Mouse (Mus musculus) megakaryocyte, adult 5-6 weeks (primary cell): ENCODE measurements around the gene Gm10663. TPM values are rescaled to one million over a fixed set of nuclear protein-coding genes. Genes with fewer than 3 reads are reported as not detected.

Source experiments
- ATAC-seq: 2 replicates; pipeline ENCODE4 v1.8.0; 2016; ENCODE audit warnings: mild to moderate bottlenecking, inconsistent platforms; ENCODE audit not compliant: poor library complexity, severe bottlenecking
- total RNA-seq, 2 experiments: library from RNA; stranded (forward) in 1 of 2; stranded (reverse) in 1 of 2; fragments of 153-499, 151-499 nt in 1 of 2; fragments of 221-1000, 200-1000 nt in 1 of 2; gene quantifications; 2 replicates each; pipeline versions ENCODE4 v1.2.3 to v1.2.4; 2015 to 2017

Gm10663 gene
- total RNA-seq, 2 experiments from 2014 or later: not detected

DNA sequence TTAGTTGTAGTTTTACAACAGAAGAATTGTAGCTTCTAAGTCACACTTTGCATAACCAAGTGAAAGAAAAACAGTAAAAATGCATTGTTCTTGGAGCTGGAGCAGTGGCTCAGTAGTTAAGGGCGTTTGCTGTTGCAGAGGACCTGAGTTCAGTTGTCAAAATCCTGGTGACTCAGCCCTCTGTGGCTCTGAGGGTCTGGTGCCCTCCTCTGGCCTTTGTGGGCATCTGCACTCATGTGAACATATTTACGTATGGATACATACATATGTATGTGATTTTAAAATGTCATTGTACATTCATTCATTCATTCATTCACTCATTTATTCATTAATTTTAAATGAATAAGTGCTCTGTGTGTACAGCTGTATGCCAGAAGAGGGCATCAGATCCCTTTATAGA is 10.8 kb downstream of the Gm10663 start:
- ATAC-seq: no peak

GRCm38 (mm10) chr8:65087711-65088110 is 12.9 kb downstream of the Gm10663 start:
- no peak for ATAC-seq

- no peak for ATAC-seq
Measured at GRCm38 (mm10) chr8:65088120-65088519, 13.3 kb downstream of the Gm10663 start.

GRCm38 (mm10) chr8:65089781-65090180 is 14.9 kb downstream of the Gm10663 start:
- no peak for ATAC-seq

DNA sequence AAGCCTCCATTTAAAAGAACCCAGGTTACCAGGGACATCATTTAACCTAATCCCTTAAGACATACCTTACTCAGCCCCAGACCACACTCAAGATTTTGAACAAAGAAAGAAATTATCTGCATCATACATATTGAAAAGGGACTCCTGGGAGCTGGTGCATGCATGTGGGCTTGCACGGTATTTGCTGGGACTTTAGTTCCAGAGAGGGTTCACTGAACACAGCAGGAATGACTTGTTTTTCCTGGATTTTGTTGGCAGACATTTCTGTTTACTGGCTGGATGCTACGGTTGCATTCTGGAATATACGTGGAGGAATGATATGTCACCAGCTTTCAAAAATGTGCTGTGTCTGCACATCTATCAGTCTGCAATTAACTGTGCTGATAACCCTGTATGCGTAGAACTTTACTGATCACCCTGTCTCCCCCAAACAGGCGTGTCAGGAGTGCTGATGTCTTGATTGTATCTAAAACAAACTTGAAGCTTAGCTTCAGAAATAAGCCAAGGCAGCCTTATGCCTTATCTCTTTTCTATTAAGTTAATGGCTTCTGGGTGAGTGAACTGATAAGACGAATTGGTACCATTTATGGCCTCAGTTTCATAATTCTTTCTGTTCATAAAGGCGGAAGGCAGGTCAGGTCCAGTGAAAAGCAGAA is 23.1 kb downstream of the Gm10663 start:
- ATAC-seq: no peak

DNA sequence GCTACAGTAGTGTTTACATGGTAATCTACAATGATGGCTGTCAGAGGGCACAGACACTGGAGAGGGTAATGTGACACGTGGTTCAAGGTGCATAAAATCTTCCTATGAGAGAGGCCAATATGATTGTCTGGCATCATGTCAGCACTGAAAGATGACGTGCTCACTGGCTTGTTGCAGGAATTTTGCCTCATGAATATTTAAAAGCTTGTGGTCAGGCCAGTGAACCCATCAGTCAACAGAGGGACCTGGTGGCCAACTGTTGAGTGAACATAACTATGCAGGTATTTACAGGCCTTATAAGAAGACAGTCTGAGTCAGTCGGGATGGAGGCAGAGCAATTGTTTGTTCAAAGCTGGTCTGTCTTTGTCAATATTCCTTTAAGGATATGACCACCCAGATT is 24.9 kb downstream of the Gm10663 start:
- ATAC-seq: no peak

GRCm38 (mm10) chr8:65103632-65104031 is 28.8 kb downstream of the Gm10663 start:
- no peak for ATAC-seq

GRCm38 (mm10) chr8:65104041-65104440 is 29.2 kb downstream of the Gm10663 start:
- no peak for ATAC-seq

GRCm38 (mm10) chr8:65107936-65108718 is 33.3 kb downstream of the Gm10663 start:
- ATAC-seq: no peak

- no peak for ATAC-seq
Measured at GRCm38 (mm10) chr8:65108936-65109335, 34.1 kb downstream of the Gm10663 start.

DNA sequence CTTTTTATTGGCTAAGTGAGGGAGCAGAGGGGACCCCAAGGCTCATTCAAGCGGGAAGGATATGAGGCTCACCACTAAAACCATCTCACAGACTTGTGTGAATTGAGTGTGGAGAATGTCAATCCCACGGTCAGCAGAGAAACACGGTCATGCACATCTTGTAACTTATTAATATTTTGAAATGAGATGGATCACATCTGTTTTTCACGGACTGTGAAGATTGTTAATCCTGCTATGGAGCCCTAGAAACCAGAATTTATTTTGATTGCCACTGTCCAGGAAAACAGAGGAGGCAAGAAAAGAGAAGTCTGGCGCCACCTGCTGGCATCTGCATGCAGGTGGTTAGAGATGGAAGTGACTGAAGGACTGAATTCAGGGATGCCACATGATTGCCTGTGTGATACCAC is 35.5 kb downstream of the Gm10663 start:
- peak; percentile 56; the same call in 1 of the 2 replicates for ATAC-seq

- ATAC-seq: no peak
Measured at GRCm38 (mm10) chr8:65112092-65112491, 37.3 kb downstream of the Gm10663 start.

DNA sequence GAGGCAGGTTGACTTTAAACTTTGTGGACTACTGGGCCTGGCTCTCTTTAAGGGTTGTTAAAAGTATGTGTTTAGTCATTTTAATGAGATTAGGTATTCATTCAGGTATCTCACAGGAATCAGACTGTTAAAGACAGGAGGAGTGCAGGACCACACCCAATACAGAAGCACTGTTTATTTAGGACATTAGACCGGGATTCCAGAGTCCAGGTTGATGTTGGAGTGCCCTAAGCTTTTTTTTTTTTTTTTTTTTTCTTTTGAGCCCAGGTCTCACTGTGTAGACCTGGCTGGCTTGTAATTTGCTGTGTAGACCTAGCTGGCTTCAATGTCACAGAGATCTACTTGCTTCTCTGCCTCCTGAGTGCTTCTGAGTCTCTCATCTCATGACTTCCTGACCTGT is 51.2 kb downstream of the Gm10663 start:
- ATAC-seq: no peak

- no peak for ATAC-seq
Measured at GRCm38 (mm10) chr8:65126454-65126853, 51.6 kb downstream of the Gm10663 start.

Other genes starting within 250 kb of the Gm10663 start
- gene Klhl2, start 225.0 kb upstream of the Gm10663 start, total RNA-seq (2015): 17.5 and 18.8 TPM in 2 replicates
- gene Klhl2, start 225.0 kb upstream of the Gm10663 start, total RNA-seq (2017): 20.9 and 23.1 TPM in 2 replicates
- gene Tmem192, start 127.8 kb upstream of the Gm10663 start, total RNA-seq (2015): 39.3 and 41.4 TPM in 2 replicates
- gene Tmem192, start 127.8 kb upstream of the Gm10663 start, total RNA-seq (2017): 18.1 and 22.8 TPM in 2 replicates
- gene Trim75, start 87.2 kb upstream of the Gm10663 start, total RNA-seq (2015): not detected in 2 replicates
- not detected in 2 replicates for gene Trim75, start 87.2 kb upstream of the Gm10663 start, total RNA-seq (2017)
- gene Trim61, start 56.5 kb upstream of the Gm10663 start, total RNA-seq (2015): not detected in 2 replicates
- not detected in 2 replicates for gene Trim61, start 56.5 kb upstream of the Gm10663 start, total RNA-seq (2017)
- not detected in 2 replicates for gene Trim60, start 56.4 kb upstream of the Gm10663 start, total RNA-seq (2015)
- not detected in 2 replicates for gene Trim60, start 56.4 kb upstream of the Gm10663 start, total RNA-seq (2017)
- gene Apela, start 37.7 kb upstream of the Gm10663 start, total RNA-seq (2015): not detected in 2 replicates
- gene Apela, start 37.7 kb upstream of the Gm10663 start, total RNA-seq (2017): not detected in 2 replicates
- gene BC030870, start 54.5 kb downstream of the Gm10663 start, total RNA-seq (2015): not detected in 2 replicates
- not detected in 2 replicates for gene BC030870, start 54.5 kb downstream of the Gm10663 start, total RNA-seq (2017)